Mouse (Mus musculus) bone marrow, adult 2 months (tissue): ENCODE results near the gene Snx11. TPM values are rescaled to one million over a fixed set of nuclear protein-coding genes. Genes with fewer than 3 reads are reported as not detected.

Experiments used
- H3K27ac ChIP-seq: fragments of 200-500 bp; 2 replicates; pipeline ENCODE4 v1.5.1; 2012; ENCODE audit warnings: low read depth, mild to moderate bottlenecking, control low read depth, inconsistent platforms, low read length; ENCODE audit not compliant: control insufficient read depth, poor library complexity, insufficient read depth
- H3K4me1 ChIP-seq: fragments of 200-500 bp; 2 replicates; pipeline ENCODE4 v1.6.1; 2011; ENCODE audit warnings: low read length; ENCODE audit not compliant: control insufficient read depth, insufficient read depth
- H3K4me3 ChIP-seq: fragments of 200-500 bp; replicated peaks from 2 replicates; pipeline ENCODE3; 2011; ENCODE audit warnings: mild to moderate bottlenecking, low read depth, low read length, control low read depth; ENCODE audit not compliant: control insufficient read depth
- CTCF ChIP-seq: fragments of 200-500 bp; IDR thresholded peaks from 2 replicates; pipeline ENCODE4 v1.5.1; 2011; ENCODE audit warnings: low read length, control low read depth; ENCODE audit not compliant: control insufficient read depth, insufficient read depth
- POLR2A ChIP-seq: fragments of 200-500 bp; IDR thresholded peaks from 2 replicates; pipeline ENCODE4 v1.6.1; 2011; ENCODE audit warnings: low read depth, mild to moderate bottlenecking, control low read depth, low read length, borderline replicate concordance; ENCODE audit not compliant: control insufficient read depth
- WGBS: fragments of 180-500 bp; shearing (Covaris S2); methylation state at CpG from one replicate; pipeline ENCODE4 v1.1.7; 2018; 5-methylcytosine and 5-hydroxymethylcytosine counted together
- polyA plus RNA-seq: library from polyadenylated mRNA; stranded (reverse); fragments of >200 nt; gene quantifications from 2 replicates; pipeline ENCODE4 v1.2.4, GENCODE M21; 2011; ENCODE audit warnings: low replicate concordance; ENCODE audit not compliant: missing spikeins, insufficient read depth, insufficient read length

Gene Snx11
- polyA plus RNA-seq, 1 experiment: 37.0 TPM

DNA sequence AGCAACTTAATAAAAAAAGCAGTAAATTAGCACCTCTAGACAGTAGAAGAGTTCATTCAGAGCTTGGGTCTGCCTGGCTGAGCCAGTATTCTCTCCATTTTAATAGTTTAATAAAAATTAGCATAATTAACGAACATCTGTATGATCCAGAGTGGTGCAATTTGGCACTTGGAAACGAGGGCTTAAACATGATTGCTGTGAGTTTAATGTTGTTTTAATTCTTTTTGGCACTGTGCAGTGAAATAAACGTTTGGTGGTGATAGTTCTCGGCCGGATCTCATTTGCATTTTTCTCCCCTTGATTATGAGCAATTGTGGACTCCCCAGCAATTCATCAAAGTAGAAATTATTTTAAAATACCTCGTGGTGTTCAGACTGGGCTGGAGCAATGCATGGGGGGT, 30.7 kb downstream of the Snx11 start:
- WGBS: 62% methylated on average over 6 of the region's 6 CpGs
- no peak overlapping the region for H3K4me3 ChIP-seq
- no peak for TF ChIP-seq POLR2A
- TF ChIP-seq CTCF: no peak

DNA sequence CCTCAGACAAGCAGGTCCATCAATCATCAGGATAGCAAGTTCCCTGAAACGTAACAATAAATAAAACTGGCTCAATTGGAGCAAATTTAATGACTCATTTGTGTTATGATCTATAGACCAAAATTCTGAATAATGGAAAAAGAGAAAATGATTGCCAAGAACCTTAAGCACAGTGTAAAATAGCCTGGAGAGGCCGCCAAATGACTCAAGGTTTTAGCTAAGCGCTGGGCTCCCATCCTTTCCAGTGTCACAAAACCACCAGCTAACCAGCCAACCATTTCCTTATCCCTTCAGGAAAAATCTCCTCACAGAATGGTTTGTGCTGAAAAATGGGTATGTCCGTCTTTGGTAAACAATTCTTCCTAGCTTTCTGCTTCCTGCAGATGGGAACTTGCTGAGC, 33.5 kb downstream of the Snx11 start:
- Histone ChIP-seq H3K27ac (no peak overlapping the region), H3K4me1 (no peaks in the 10 kb centered on the region), H3K4me3 (no peak overlapping the region)
- WGBS: 73% methylated on average over 4 of the region's 4 CpGs
- TF ChIP-seq CTCF: no peak
- TF ChIP-seq POLR2A: no peak

More for the DNA sequence above, 30.7 kb downstream of the Snx11 start:
- H3K27ac ChIP-seq: no peak overlapping the region
- H3K4me1 ChIP-seq: no peaks in the 10 kb centered on the region

DNA sequence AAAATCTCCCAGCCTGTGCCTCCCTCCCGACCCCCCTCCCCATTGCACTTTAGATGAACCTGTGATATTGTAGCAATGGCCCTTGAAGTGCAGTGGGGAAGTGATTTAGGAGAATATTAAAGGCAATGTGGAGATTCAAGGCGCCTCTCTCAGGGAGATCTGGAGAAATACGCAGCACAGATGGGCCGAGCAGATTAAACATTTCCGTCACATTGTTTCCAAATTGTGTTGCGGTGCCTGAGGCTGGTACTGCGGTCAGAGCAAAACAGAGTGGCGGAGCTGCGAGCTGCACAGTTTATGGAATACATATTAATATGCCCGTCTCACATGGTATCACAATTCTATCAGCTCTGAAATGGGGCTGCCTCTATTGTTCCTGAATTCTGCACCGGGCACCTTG, 34.4 kb downstream of the Snx11 start:
- no peaks in the 10 kb centered on the region for H3K4me1 ChIP-seq
- H3K27ac ChIP-seq: no peak overlapping the region
- 26% methylated on average over 11 of the region's 11 CpGs for WGBS
- H3K4me3 ChIP-seq: no peak overlapping the region
- TF ChIP-seq POLR2A (no peak), CTCF (no peak)

DNA sequence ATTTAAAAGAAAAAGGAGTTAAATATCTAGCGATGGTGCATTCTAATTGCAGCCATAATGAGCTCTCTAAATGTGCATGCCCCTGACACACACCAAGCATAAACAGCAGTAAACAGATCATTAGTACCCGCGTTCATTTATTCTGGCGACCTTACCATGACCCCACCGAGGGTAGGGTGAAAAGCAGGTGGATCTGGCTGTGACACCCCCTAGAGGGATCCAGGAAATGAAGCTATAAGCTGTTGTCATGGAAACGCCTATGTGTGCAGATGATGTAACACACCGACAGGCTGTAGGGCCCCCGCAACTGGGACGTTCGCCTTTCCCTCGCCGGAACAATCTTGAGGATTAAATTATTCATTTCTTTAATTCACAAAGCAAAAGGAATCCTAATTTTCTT, 35.4 kb downstream of the Snx11 start:
- Histone ChIP-seq H3K4me1 (no peaks in the 10 kb centered on the region), H3K27ac (no peak overlapping the region), H3K4me3 (no peak overlapping the region)
- 34% methylated on average over 12 of the region's 12 CpGs for WGBS
- TF ChIP-seq POLR2A (no peak), CTCF (no peak)

DNA sequence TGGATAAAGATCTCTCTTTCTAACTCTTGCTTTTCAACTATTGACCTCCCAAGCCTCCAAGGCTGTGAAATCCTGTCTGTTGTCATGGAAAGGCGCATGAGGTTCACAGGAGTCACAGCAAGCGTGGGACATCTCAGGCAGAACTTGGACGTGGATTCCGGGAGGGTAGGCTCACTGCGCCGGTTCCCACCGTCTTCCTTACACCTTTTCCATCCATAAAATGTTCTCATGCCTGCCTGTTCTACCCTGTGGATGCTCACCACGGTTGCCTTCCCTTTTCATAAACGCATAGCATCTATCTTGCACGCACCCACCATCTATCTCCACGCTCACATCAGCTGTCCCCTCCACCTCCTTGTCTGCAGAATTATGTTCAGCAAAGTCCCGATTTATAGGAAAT, 36.6 kb downstream of the Snx11 start:
- Histone ChIP-seq H3K27ac (no peak overlapping the region), H3K4me3 (no peak overlapping the region), H3K4me1 (no peaks in the 10 kb centered on the region)
- TF ChIP-seq POLR2A (no peak), CTCF (no peak)
- WGBS: 80% methylated on average over 12 of the region's 12 CpGs

DNA sequence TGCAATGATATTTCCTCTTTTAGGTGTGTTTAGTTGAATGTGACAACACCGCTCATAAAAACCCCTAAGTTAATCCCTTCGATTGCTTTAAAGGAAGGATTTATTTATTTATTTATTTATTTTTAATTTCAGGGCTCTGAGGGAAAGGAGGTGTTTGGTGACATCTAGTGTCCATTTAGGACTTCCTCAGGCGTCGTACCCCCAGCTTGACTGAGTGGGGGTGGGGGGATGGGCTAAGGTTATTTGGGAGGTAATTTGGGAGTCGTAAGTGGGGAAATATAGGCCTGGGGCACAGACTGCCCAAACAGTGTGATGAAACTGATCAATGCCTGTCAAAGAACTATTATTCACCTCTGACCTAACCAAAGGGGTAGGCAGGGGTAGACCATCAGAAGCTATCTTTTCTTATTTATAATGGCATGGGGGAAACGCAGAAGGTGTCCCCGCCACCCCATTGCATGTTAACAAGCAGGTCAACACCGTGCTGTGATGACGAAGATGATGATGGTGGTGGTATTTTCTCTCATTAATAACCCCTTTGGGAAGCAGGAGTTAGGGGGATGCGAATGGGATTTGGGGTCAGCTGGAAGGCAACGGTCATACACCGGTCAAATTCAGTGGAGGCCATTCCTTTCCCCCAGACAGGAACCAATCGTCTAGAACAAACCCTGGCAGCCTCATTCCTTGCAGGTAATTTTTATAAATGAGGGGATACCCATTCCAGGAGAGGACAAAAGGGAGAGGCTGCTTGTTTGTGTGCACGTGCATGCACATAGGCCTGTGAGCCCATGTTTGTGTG, 39.5 kb downstream of the Snx11 start:
- H3K4me3 ChIP-seq: no peak overlapping the region
- 74% methylated on average over 14 of the region's 14 CpGs for WGBS
- TF ChIP-seq CTCF (no peak), POLR2A (no peak)
- H3K27ac ChIP-seq: no peak overlapping the region
- no peaks in the 10 kb centered on the region for H3K4me1 ChIP-seq

DNA sequence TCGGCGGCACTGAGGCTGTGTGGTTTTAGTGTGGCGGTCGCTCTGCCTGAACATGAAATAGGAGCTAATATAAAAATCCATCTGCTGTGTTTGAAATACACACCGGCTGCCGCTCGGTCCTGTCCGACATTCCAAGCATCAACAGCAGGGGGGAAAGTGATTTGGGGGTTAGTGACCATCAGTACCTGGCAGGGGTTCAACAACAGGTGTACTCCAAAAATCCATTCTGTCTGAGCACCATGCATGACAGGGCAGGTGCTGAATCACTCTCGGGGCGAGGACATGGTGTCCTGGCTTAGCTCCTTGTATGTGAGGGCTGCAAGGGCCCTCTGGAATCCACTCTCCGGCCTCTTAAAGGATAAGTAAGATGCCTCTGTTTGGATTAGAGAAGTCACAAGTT, 41.0 kb downstream of the Snx11 start:
- H3K4me1 ChIP-seq: no peaks in the 10 kb centered on the region
- WGBS: 45% methylated on average over 11 of the region's 11 CpGs
- TF ChIP-seq POLR2A (no peak), CTCF (no peak)
- H3K4me3 ChIP-seq: no peak overlapping the region
- H3K27ac ChIP-seq: no peak overlapping the region

DNA sequence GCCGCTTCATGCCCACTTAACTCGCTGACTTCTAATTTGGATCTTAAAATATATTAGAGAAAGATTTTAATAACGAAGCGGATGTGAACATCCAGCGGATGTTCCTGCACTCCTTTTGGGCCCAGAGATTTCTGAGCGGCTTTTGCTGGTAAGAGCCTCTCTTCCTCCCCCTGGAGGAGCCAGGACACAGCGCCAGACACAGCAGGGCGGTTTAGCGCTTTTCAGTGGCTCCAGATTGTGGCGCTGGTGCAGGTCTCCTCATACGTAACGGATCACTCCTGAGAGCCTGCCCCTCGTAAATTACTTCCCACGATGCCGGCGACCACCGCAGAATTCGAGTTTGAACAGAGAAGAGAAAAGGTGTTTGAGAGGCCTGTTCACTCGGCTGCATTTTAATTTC, 41.5 kb downstream of the Snx11 start:
- no peak overlapping the region for H3K27ac ChIP-seq
- no peaks in the 10 kb centered on the region for H3K4me1 ChIP-seq
- TF ChIP-seq POLR2A (no peak), CTCF (no peak)
- 6% methylated on average over 19 of the region's 19 CpGs for WGBS
- no peak overlapping the region for H3K4me3 ChIP-seq
